Mouse (Mus musculus): ENCODE measurements around the gene Ccne1.

DNA sequence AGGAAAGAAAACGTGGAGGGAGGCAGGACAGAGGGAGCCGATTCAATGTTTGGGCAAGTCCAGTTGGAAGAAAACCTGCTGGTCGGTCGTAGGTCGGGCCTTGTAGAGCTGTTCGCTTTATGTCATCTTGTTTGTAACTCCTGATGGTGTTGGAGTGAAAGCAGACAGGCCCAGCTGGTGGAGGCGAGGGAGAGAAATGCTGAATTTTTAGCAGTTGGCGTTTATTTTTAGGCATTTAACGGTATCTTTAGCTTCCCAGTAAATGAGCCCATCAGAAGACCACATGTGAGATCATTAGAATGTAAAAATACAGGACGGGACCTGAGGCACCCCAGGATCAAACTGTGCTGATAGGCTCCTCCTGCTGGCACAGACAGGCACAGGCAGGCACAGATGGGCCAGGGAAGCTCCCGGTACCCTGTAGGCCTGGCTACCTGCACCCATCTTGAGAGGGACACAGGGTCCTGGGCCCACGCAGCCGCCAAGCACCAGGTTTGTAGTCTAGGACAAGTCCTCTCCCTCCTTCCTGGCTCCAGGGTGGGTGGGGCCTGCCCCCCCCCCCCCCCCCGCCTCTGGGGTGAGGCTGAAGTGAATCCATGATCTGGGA lies 44.5 kb upstream of the Ccne1 start:
- no peak for TF ChIP-seq CTCF (IDR thresholded peaks at IDR 0.05)
- TF ChIP-seq EP300 (IDR thresholded peaks at IDR 0.05): no peak
